Mouse (Mus musculus) kidney, embryonic 15.5 days (tissue): ENCODE data around the gene Bsg. TPM values are rescaled to one million over a fixed set of nuclear protein-coding genes. Genes with fewer than 3 reads are reported as not detected.

Experiments used
- ATAC-seq: fragments of 200-750 bp; cut with Nextera tagmentation; replicated peaks from 2 replicates; pipeline ENCODE4 v1.8.0; 2017; ENCODE audit warnings: moderate TSS enrichment; ENCODE audit not compliant: low FRiP score
- H3K27ac ChIP-seq: fragments of 300-500 bp; sonication (generic); 2 replicates; pipeline ENCODE4 v1.5.1; 2015; ENCODE audit warnings: mild to moderate bottlenecking, inconsistent platforms
- H3K27me3 ChIP-seq: fragments of 300-500 bp; sonication (generic); 2 replicates; pipeline ENCODE4 v1.6.1; 2015; ENCODE audit warnings: inconsistent platforms
- H3K36me3 ChIP-seq: fragments of 300-500 bp; sonication (generic); 2 replicates; pipeline ENCODE4 v1.6.1; 2015; ENCODE audit warnings: inconsistent platforms
- H3K4me1 ChIP-seq: fragments of 300-500 bp; sonication (generic); 2 replicates; pipeline ENCODE4 v1.6.1; 2015; ENCODE audit warnings: inconsistent platforms
- H3K4me2 ChIP-seq: fragments of 300-500 bp; sonication (generic); 2 replicates; pipeline ENCODE4 v1.6.1; 2015; ENCODE audit warnings: moderate library complexity, mild to moderate bottlenecking, inconsistent platforms
- H3K4me3 ChIP-seq: fragments of 300-500 bp; sonication (generic); replicated peaks from 2 replicates; pipeline ENCODE4 v1.5.1; 2015; ENCODE audit warnings: mild to moderate bottlenecking, inconsistent platforms
- H3K9ac ChIP-seq: fragments of 300-500 bp; sonication (generic); 2 replicates; pipeline ENCODE4 v1.6.1; 2015; ENCODE audit warnings: mild to moderate bottlenecking, inconsistent platforms
- H3K9me3 ChIP-seq: fragments of 300-500 bp; sonication (generic); replicated peaks from 2 replicates; pipeline ENCODE4 v1.6.1; 2016; ENCODE audit warnings: inconsistent platforms
- WGBS: fragments of 180-500 bp; shearing (Covaris S2); methylation state at CpG from one replicate; pipeline ENCODE4 v1.1.7; 2015; ENCODE audit warnings: mixed read lengths; 5-methylcytosine and 5-hydroxymethylcytosine counted together
- polyA plus RNA-seq: library from polyadenylated mRNA; unstranded; fragments of >200 nt; fragmentation: Nextera tagmentation; extraction: Ambion mirVana; gene quantifications from 2 replicates; pipeline ENCODE4 v1.2.1, GENCODE M21; 2015

The Bsg gene
- polyA plus RNA-seq, result 913 and 925 TPM in 2 replicates

DNA sequence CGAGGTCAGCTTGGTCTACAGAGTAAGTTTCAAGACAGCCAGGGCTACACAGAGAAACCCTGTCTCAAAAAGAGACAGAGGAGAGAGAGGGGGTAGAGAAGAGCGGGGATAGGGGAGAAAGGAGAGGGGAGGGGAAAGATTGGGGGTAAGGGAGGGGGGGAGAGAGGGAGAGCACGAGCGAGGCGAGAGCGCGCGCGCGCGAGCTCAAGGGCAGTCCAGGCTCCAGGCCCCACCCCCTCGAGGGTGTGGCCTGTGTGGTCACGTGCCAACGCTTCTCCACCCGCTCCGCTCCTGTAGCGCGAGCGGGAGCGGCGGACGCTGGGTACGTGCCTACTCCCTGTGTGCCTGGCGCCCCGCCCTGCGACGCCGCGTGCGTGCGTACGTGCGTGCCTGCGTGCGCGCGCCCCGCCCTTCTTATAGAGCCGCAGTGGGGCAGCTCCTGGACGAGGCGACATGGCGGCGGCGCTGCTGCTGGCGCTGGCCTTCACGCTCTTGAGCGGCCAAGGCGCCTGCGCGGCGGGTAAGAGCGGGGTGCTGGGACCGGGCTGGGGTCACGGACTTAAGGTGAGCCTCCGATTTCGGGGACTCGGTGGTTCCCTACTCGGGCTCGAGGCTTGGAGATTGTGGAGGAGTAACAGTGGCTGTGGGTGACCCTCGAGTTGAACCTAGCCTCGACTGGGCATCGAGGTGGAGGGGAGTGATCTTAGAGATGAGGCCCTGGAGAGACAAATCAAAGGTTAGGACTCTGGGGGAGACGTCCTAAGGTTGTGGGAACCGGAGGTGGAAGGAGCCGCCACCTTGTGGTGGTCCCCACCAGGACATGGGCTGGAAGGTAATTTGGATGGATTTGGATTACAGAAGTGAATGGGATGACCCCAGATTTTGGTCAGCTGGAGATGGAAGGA, at the start of gene Bsg:
Bsg (plus strand) TSS at position 427 of the 905 bp plus-strand sequence.
- peaks cover 51% of the 10 kb centered on the region for H3K4me1 ChIP-seq
- no peaks in the 10 kb centered on the region for H3K9me3 ChIP-seq
- peak within 1 kb of the TSS; percentile 87 for H3K27ac ChIP-seq
- H3K4me3 ChIP-seq, result peak within 1 kb of the TSS; percentile 82
- peaks cover 29% of the 10 kb centered on the region for H3K36me3 ChIP-seq
- H3K27me3 ChIP-seq, result no peaks in the 10 kb centered on the region
- H3K9ac ChIP-seq, result peak within 1 kb of the TSS; percentile 91
- peak within 1 kb of the TSS; percentile 86 for H3K4me2 ChIP-seq
- peak; percentile 96 for ATAC-seq
- under 1% methylated on average over 55 of the region's 65 CpGs for WGBS

DNA sequence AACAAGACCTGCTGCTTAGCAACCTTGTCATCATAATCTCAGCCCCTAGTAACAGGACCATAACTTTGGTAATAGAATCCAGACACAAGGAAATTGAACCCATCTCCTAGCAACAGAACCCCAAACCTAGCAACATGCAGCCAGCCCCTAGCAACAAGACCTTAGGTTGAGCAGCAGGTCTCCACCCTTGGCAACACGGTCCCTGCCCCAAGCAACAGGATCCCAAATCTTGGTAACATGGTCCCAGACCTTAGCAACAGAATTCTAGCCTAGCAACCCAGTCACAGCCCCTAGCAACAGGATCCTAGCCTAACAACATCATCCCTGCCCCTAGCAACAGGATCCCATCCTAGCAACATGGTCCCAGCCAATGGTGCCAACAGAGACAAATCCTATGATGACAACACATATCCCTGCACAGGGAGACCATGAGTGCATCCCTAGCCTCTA, 49.3 kb upstream of the Bsg start:
- ATAC-seq, result no peak
- WGBS, result 34% methylated on average over 1 of the region's 1 CpGs
- H3K4me3 ChIP-seq, result no peak overlapping the region
- H3K27me3 ChIP-seq, result peaks cover 23% of the 10 kb centered on the region
- no peak overlapping the region for H3K9ac ChIP-seq
- H3K27ac ChIP-seq, result no peak overlapping the region
- H3K36me3 ChIP-seq, result no peaks in the 10 kb centered on the region
- no peaks in the 10 kb centered on the region for H3K9me3 ChIP-seq
- no peaks in the 10 kb centered on the region for H3K4me1 ChIP-seq
- H3K4me2 ChIP-seq, result no peak overlapping the region

DNA sequence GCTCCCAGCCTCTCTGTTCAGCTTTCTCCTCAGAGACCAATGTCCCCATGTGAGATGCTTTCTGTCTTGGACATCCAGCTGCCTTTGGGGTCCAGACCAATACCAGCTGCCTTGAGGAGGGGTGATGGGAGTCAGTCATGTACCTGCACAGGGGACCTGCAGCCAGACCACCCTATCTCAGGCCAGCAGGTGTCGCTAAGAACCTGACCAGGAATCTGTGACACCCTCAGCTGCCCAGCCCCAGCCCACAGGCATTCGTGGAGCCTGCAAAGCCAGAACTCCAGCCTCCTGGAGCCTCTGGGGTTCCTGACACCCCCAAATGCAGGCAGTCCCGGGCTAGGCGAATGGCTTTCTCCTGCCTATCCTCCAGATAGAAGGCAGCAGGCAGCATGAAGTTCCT, 45.5 kb upstream of the Bsg start:
- peaks cover 17% of the 10 kb centered on the region for H3K27me3 ChIP-seq
- ATAC-seq, result 0 out of 2 replicates have a peak, but pooled peaks have one; percentile 40
- H3K9ac ChIP-seq, result no peak overlapping the region
- H3K4me2 ChIP-seq, result no peak overlapping the region
- no peaks in the 10 kb centered on the region for H3K36me3 ChIP-seq
- H3K27ac ChIP-seq, result no peak overlapping the region
- peaks cover 9% of the 10 kb centered on the region for H3K4me1 ChIP-seq
- H3K9me3 ChIP-seq, result no peaks in the 10 kb centered on the region
- 13% methylated on average over 4 of the region's 4 CpGs for WGBS
- H3K4me3 ChIP-seq, result no peak overlapping the region

DNA sequence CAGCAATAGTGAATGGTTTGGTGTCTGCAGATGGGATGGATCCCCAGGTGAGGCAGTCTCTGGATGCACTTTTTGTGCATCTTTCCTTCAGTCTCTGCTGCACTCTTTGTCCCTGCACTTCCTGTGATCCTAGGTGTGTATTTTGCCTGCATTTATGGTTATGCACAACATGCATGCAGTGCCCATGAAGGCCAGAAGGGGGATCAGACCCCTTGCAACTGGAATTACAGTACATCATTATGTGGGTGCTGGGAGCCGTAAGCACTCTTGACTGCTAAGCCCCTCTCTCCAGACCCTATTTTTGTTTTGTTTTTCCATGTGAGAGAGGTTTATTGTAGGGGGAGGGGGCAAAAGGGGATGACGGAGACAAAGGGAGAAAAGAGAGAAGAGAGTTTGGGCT, 44.0 kb upstream of the Bsg start:
- Histone ChIP-seq H3K36me3 (no peaks in the 10 kb centered on the region), H3K4me1 (peaks cover 19% of the 10 kb centered on the region), H3K9ac (no peak overlapping the region), H3K4me2 (no peak overlapping the region), H3K27ac (no peak overlapping the region), H3K9me3 (no peaks in the 10 kb centered on the region), H3K27me3 (peaks cover 9% of the 10 kb centered on the region; the same call in 1 of the 2 replicates), H3K4me3 (no peak overlapping the region)
- WGBS, result 74% methylated on average over 2 of the region's 2 CpGs
- ATAC-seq, result no peak

DNA sequence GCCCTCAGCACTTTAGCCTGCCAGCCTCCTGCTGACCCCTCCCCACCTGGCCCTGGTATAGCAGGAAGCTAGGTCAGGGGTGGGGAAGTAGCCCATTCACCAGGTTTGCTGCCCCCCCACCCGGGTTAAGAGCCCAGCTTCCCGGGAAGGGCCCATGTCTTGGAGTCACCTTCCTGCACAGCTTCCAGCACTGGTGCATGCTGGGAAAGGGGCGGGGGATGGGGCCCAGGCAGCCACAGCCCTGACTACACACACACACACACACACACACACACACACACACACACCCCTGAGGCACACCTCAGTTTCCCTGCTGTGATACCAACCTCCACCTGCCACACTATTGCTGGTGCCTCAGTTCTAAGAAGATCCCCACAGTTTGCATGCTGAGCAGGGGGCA, 42.4 kb upstream of the Bsg start:
- WGBS, result 21% methylated on average over 2 of the region's 3 CpGs
- peaks cover 19% of the 10 kb centered on the region for H3K4me1 ChIP-seq
- no peak for ATAC-seq

DNA sequence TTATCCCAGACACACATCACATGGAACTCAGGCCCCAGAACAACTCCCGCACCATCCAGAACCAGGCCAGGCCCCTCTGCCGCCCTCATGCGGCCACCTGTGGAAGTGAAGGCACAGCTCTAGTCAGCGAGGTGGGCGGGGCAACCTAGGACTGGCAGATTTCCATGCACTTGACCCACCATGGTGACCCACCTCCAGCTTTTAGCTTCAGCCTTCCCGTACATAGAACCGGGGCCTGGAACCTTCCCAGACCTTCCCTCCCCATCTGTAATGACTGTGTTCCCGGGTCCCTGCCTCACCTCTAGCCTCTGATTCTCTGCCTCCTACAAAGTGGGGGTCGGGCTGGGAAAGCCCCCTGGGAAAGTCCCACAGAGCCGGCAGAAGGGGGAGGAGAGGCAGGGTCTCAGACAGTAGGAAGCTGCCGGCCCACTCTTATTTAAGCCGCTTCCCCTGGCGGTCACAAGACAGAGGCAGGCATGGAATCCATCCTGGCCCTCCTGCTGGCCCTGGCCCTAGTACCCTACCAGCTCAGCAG, 40.1 kb upstream of the Bsg start, which contains the start of gene Madcam1:
Madcam1 (plus strand) TSS at position 429 of the 535 bp plus-strand sequence.
- Histone ChIP-seq H3K27ac (no peak within 1 kb of the TSS), H3K4me1 (peaks cover 19% of the 10 kb centered on the region), H3K4me3 (no peak within 1 kb of the TSS), H3K9ac (no peak within 1 kb of the TSS), H3K4me2 (peak within 1 kb of the TSS; percentile 14; the same call in 1 of the 2 replicates), H3K36me3 (no peaks in the 10 kb centered on the region), H3K9me3 (no peaks in the 10 kb centered on the region), H3K27me3 (no peaks in the 10 kb centered on the region)
- ATAC-seq, result peak; percentile 38
- WGBS, result 9% methylated on average over 13 of the region's 13 CpGs

More for the DNA sequence above, 42.4 kb upstream of the Bsg start:
- Histone ChIP-seq H3K9ac (no peak overlapping the region), H3K36me3 (no peaks in the 10 kb centered on the region), H3K4me2 (no peak overlapping the region), H3K4me3 (no peak overlapping the region), H3K9me3 (no peaks in the 10 kb centered on the region), H3K27ac (no peak overlapping the region), H3K27me3 (no peaks in the 10 kb centered on the region)

DNA sequence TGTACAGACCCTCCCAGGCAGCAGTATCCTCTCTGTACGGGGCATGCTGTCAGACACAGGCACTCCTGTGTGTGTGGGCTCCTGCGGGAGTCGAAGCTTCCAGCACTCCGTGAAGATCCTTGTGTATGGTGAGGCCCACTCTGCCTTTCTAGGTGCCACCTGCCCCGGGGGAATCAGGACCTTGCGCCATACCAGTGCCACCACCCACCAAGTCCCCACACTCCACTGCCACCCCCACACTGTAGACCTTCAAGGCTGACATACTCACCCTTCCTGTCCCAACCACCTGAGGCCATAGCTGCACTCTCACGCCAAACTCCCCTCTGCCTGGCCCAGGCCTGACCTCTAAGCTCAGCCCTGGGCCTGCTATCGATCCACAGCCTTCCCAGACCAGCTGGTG, 39.2 kb upstream of the Bsg start:
- Histone ChIP-seq H3K36me3 (no peaks in the 10 kb centered on the region), H3K9ac (no peak overlapping the region), H3K27ac (no peak overlapping the region), H3K9me3 (no peaks in the 10 kb centered on the region), H3K4me3 (no peak overlapping the region), H3K4me2 (no peak overlapping the region), H3K4me1 (peaks cover 20% of the 10 kb centered on the region), H3K27me3 (no peaks in the 10 kb centered on the region)
- WGBS, result 82% methylated on average over 8 of the region's 8 CpGs
- no peak for ATAC-seq

DNA sequence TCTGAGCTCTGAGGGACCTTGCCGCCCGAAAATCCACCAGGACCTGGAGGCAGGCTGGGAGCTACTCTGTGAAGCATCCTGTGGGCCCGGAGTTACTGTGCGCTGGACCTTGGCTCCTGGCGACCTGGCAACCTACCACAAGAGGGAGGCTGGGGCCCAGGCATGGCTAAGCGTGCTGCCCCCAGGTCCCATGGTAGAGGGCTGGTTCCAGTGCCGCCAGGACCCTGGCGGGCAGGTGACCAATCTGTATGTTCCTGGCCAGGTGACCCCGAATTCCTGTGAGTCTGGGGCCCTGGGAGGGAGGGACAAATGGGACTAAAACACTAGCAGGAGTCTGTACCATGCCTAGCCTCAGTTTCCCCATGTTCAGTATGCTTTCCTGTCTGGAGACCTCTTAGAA, 37.8 kb upstream of the Bsg start:
- Histone ChIP-seq H3K4me3 (no peak overlapping the region), H3K4me1 (peaks cover 34% of the 10 kb centered on the region), H3K4me2 (no peak overlapping the region), H3K36me3 (no peaks in the 10 kb centered on the region), H3K9ac (no peak overlapping the region), H3K27ac (no peak overlapping the region), H3K27me3 (no peaks in the 10 kb centered on the region), H3K9me3 (no peaks in the 10 kb centered on the region)
- WGBS, result 65% methylated on average over 9 of the region's 9 CpGs
- ATAC-seq, result no peak

DNA sequence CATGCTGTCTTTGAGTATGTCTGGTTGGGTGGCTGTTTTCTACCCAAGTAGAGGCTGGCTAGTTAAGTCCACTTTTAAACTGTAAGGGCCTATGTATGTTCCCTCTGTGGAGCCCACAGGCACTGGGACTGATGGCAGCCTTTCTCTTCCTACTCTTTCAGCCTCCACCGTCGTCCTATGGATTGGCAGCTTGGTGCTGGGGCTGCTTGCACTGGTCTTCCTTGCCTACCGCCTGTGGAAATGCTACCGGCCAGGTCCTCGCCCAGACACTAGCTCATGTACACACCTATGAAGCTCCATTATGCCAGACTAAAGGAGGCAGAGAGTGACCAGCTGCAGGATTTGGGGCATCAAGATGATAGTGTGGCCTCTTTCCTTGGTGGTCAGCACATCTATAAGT, 36.2 kb upstream of the Bsg start:
- ATAC-seq, result no peak
- Histone ChIP-seq H3K27me3 (no peaks in the 10 kb centered on the region), H3K4me3 (no peak overlapping the region), H3K9me3 (no peaks in the 10 kb centered on the region), H3K27ac (no peak overlapping the region), H3K4me1 (peaks cover 42% of the 10 kb centered on the region), H3K4me2 (no peak overlapping the region), H3K36me3 (peaks cover 2% of the 10 kb centered on the region; the same call in 1 of the 2 replicates), H3K9ac (no peak overlapping the region)
- 86% methylated on average over 5 of the region's 5 CpGs for WGBS

DNA sequence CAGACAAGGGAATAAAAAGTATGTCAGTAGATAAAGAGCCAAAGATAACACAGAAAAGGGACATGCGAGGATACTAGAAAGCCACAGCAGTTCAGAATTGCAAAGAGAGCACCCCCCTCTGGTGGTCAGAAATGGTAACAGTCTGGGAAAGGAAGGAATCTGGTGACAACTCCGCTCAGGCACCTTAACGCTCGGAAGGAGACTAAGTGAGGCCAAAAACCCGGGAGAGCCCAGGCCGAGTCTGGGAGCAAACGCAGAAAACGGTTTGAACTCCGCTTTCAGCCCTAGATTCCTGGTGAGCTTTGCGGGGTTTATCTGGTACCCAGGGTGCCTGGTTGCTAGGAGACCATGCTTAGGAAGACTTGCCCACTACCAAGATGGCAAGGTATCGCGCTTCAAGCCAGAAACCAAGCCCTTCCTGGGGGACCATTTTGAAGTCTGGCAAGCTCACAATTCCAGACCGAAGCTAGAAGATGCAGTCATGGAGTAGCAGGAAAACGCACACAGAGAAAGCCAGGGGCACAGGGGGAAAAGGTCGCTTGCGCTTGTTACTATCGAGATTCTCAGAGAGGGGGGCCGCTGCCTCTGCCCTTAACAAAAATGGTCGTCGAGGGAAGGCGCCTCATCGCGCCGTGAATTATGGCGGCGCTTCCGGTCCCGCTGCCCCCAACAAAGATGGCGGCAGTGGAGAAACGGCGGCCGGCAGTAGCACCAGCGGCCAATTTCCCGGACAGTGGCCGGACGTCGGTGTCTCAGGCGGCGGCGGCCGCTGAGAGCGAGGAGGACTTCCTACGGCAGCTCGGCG, 35.3 kb upstream of the Bsg start, which contains the start of gene Tpgs1:
Tpgs1 (plus strand) TSS at position 599 of the 805 bp plus-strand sequence.
- under 1% methylated on average over 45 of the region's 45 CpGs for WGBS
- no peaks in the 10 kb centered on the region for H3K9me3 ChIP-seq
- peaks cover 10% of the 10 kb centered on the region for H3K36me3 ChIP-seq
- H3K27ac ChIP-seq, result peak within 1 kb of the TSS; percentile 97
- peaks cover 36% of the 10 kb centered on the region for H3K4me1 ChIP-seq
- H3K9ac ChIP-seq, result peak within 1 kb of the TSS; percentile 86
- peak within 1 kb of the TSS; percentile 99 for H3K4me3 ChIP-seq
- peak within 1 kb of the TSS; percentile 79 for H3K4me2 ChIP-seq
- no peaks in the 10 kb centered on the region for H3K27me3 ChIP-seq
- ATAC-seq, result peak; percentile 63

DNA sequence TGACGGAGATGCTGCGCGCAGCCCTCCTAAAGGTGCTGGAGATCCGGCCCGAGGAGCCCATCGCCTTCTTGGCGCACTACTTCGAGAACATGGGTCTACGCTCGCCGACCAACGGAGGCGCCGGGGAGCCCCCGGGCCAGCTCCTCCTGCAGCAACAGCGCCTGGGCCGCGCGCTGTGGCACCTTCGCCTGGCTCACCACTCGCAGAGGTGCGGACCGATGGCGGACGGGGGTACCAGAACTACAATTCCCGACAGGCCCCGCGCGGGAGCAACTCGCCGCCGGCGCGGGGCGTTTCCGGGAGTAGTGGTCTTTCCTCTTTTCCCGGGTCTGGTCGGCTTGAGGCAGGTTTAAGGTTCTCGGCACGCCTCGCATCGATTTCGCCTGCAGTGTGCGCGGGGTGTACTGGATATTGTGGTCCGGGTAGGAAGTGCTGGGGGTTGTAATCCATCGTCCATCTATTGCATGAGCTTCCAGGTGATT, 34.7 kb upstream of the Bsg start:
- H3K4me1 ChIP-seq, result peaks cover 30% of the 10 kb centered on the region
- H3K36me3 ChIP-seq, result peaks cover 13% of the 10 kb centered on the region
- peak overlapping the region; percentile 79 for H3K4me2 ChIP-seq
- no peaks in the 10 kb centered on the region for H3K27me3 ChIP-seq
- H3K9ac ChIP-seq, result peak overlapping the region; percentile 86
- H3K9me3 ChIP-seq, result no peaks in the 10 kb centered on the region
- peak; percentile 47 for ATAC-seq
- under 1% methylated on average over 47 of the region's 47 CpGs for WGBS
- peak overlapping the region; percentile 99 for H3K4me3 ChIP-seq
- H3K27ac ChIP-seq, result peak overlapping the region; percentile 97
